Mouse (Mus musculus) naive thymus-derived CD4-positive, alpha-beta T cell, adult 2 months (primary cell): Measurements from ENCODE around the gene Alg12.
"Not testable (repeated sequence)": the region's sequence is repeated elsewhere in the genome, so short reads cannot be mapped to it uniquely, and the experiment has no call there.

ENCODE experiments used
- DNase-seq: peaks from one replicate; pipeline ENCODE4 v3.0.0-alpha.2; 2011; ENCODE audit warnings: low read depth

Alg12 gene

GRCm38 (mm10) chr15:88792140-88792850 is 26.8 kb downstream of the Alg12 start:
- DNase-seq: no peak

GRCm38 (mm10) chr15:88774630-88775029 is 44.5 kb downstream of the Alg12 start:
- DNase-seq: not testable (repeated sequence)

- DNase-seq: no peak
These were observed 50.6 kb downstream of the Alg12 start for GRCm38 (mm10) chr15:88768537-88768936.

- DNase-seq: not testable (repeated sequence)
These were observed 53.0 kb downstream of the Alg12 start for GRCm38 (mm10) chr15:88766139-88766538.

GRCm38 (mm10) chr15:88761551-88761950 is 57.6 kb downstream of the Alg12 start:
- no peak for DNase-seq

- no peak for DNase-seq
These were observed 61.1 kb downstream of the Alg12 start for GRCm38 (mm10) chr15:88758061-88758460.

GRCm38 (mm10) chr15:88755761-88756160 is 63.4 kb downstream of the Alg12 start:
- no peak for DNase-seq
